Mouse (Mus musculus): Measurements from ENCODE around the gene Ddx52.

The Ddx52 gene

GRCm38 (mm10) chr11:83941950-83942840 is at the start of gene Ddx52:
Gene Ddx52 (plus strand): TSS chr11:83942062.
- peak; percentile 95 for DNase-seq (ENCODE audit: low read depth, low spot score)

- DNase-seq (ENCODE audit: low read depth, low spot score), result no peak
Measured at GRCm38 (mm10) chr11:83893325-83893724, 48.5 kb upstream of the Ddx52 start.

- DNase-seq (ENCODE audit: low read depth, low spot score), result no peak
Measured at GRCm38 (mm10) chr11:83896430-83897410, 45.1 kb upstream of the Ddx52 start.

GRCm38 (mm10) chr11:83897569-83897968 is 44.3 kb upstream of the Ddx52 start:
- no peak for DNase-seq (ENCODE audit: low read depth, low spot score)

GRCm38 (mm10) chr11:83902812-83903211 is 39.0 kb upstream of the Ddx52 start:
- DNase-seq (ENCODE audit: low read depth, low spot score), result no peak

GRCm38 (mm10) chr11:83905756-83906155 is 36.1 kb upstream of the Ddx52 start:
- no peak for DNase-seq (ENCODE audit: low read depth, low spot score)

GRCm38 (mm10) chr11:83908376-83908775 is 33.5 kb upstream of the Ddx52 start:
- no peak for DNase-seq (ENCODE audit: low read depth, low spot score)

- DNase-seq (ENCODE audit: low read depth, low spot score), result no peak
Measured at GRCm38 (mm10) chr11:83913824-83914311, 28.0 kb upstream of the Ddx52 start.

- DNase-seq (ENCODE audit: low read depth, low spot score), result no peak
Measured at GRCm38 (mm10) chr11:83914501-83914900, 27.4 kb upstream of the Ddx52 start.

GRCm38 (mm10) chr11:83922600-83922999 is 19.3 kb upstream of the Ddx52 start:
- no peak for DNase-seq (ENCODE audit: low read depth, low spot score)

GRCm38 (mm10) chr11:83927097-83927496 is 14.8 kb upstream of the Ddx52 start:
- DNase-seq (ENCODE audit: low read depth, low spot score), result peak; percentile 78

- no peak for DNase-seq (ENCODE audit: low read depth, low spot score)
Measured at GRCm38 (mm10) chr11:83932506-83933106, 9.3 kb upstream of the Ddx52 start.

GRCm38 (mm10) chr11:83933376-83933775 is 8.5 kb upstream of the Ddx52 start:
- DNase-seq (ENCODE audit: low read depth, low spot score), result no peak

- no peak for DNase-seq (ENCODE audit: low read depth, low spot score)
Measured at GRCm38 (mm10) chr11:83935986-83936665, 5.7 kb upstream of the Ddx52 start.

GRCm38 (mm10) chr11:83938556-83938955 is 3.3 kb upstream of the Ddx52 start:
- no peak for DNase-seq (ENCODE audit: low read depth, low spot score)

- no peak for DNase-seq (ENCODE audit: low read depth, low spot score)
Measured at GRCm38 (mm10) chr11:83956822-83957221, 15.0 kb downstream of the Ddx52 start.

GRCm38 (mm10) chr11:83961983-83962382 is 20.1 kb downstream of the Ddx52 start:
- DNase-seq (ENCODE audit: low read depth, low spot score), result no peak

GRCm38 (mm10) chr11:83963991-83964921 is 22.4 kb downstream of the Ddx52 start, which contains the start of gene Synrg:
Gene Synrg (plus strand): TSS chr11:83964428.
- peak; percentile 96 for DNase-seq (ENCODE audit: low read depth, low spot score)

- peak; percentile 9 for DNase-seq (ENCODE audit: low read depth, low spot score)
Measured at GRCm38 (mm10) chr11:83967436-83968204, 25.8 kb downstream of the Ddx52 start.

Data from ZHBTc4 (cell line).